Mouse (Mus musculus): ENCODE measurements at regions not wholly inside any gene's neighbourhood (a gene's known extent, or its start where the extent isn't known, plus 50 kb on each side); places are given as distances from the start of the nearest gene placed in this dataset.

DNA sequence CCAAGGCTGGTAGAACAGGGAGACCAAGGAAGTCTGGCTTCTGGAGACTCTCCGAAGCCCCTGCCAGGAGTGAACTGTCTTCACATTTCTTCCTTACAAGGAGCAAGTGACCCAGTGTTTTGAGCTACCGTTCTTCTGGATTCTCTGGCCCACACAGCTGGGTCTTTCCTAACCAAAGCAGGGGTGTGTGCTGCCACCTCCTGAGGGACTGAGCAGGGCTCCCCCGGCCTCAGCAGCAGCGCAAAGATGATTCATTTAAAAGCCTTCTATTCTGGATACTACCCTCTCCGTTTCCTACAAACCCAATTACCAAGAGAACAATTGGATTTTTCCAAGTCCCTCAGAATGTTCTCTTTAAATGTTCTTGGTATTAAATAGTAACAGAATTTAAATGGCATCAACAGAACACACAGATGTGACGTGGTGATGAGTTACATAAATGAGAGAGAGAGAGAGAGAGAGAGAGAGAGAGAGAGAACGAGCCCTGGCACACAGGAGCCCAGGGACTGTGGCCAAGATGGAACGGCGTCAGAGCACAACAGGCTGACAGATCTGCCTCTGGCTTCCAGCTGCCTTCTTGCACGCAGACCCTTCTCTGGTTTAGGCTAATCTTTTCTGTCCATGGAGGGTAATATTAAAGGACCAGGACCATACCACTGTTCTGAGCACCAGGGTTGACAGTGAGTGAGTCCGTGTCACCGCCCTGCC lies 191.6 kb downstream of the Agtpbp1 start:
- intact Hi-C loops (cut with DNase I), result no loop called here
- peak; percentile 39 for DNase-seq

DNA sequence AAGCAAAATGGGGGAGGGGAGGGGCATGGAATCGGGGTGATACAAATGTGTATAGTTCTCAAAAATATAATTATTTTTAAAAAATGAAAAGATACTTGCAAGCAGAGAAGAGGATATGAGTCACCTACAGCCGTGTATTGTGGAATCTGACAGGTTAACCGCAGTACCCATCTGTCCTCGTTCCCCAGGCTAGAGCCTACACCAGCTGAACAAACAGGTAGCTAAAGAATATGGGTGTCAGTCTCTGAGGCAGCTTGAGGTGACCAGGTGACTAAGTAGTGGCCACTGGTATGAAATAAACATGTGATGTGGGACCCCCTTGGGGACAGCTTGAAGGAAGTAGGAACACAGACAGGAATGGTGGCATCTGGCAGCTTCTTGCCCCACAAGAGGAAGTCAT lies 192.2 kb downstream of the Agtpbp1 start:
- intact Hi-C loops (cut with DNase I), result no loop called here
- DNase-seq, result no peak

DNA sequence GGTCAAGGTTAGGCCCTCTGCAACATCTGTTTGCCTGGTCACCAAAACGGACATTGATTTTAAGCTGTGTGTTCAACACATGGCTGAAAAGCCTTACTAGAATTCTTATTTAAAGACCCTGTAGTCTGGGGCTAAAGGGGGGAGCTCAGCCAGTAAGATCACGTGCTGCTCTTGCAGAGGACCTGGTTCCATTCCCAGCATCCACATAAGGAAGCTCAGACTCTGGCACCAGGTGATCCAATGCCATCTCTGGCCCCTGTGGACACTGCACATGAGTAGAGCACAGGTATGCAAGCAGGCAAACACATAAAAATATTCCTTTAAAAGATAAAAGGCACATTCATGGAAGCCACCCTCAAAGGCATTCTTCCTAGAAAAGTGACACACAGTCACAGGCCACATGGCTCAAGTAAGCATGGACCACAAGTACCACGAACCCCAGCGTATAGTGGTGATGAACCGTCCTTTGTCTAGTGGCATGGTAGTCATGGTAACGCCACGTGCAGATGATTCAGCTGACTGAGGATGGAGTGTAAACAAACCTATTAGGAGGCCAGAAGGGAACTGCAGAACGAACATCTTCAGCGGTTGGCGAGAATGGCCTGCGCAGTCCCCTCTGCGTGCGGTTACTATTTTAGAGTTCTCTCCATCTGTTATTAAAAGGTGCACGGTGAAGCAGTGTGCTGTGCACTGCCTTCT lies 197.3 kb downstream of the Agtpbp1 start:
- DNase-seq, result no peak

DNA sequence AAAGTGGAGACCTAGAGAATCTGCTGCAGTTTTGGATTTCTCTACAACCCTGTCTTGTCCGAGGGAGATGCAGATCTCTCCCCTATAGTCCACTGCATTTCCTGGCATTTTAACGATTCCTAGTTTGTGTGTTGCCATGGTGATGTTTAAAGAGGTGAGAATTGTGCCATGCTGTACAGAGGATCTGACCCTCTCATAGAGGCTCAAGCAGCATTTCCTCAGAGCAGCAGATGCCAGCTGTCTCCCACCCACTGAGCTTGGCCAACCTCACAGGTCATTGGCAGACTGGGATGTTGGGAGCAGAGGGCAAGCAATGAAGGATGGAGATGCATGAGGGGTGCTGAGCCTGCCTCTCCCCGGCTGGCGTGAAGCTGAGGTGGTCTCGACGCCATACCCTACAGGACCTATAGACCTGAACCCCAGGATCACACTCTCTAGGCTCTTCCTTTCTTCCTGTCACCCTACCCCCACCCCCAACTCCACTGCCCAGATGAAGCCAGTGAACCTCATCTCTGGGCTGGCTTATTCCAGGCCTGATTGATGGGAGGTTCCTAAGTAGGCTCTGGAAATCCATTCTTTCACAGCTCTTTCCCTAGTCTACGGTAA lies 198.0 kb downstream of the Agtpbp1 start:
- intact Hi-C loops (cut with DNase I), result no loop called here
- peak; percentile 53 for DNase-seq

More for the DNA sequence above, 197.3 kb downstream of the Agtpbp1 start:
- intact Hi-C loops (cut with DNase I), result no loop called here

DNA sequence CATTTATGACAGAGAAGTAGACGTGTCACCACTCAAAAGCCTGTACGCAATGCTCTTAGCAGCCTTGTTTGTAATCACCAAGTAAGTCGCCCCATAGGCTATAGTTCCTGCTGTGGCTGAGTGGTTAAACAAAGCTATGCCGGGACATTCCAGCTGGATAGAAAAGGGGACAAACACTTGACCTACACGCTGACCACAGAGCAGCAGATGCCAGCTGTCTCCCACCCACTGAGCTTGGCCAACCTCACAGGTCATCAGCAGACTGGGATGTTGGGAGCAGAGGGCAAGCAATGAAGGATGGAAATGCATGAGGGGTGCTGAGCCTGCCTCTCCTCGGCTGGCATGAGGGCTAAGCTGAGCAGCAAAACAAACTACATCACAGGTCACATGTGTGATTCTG lies 199.2 kb downstream of the Agtpbp1 start:
- no peak for DNase-seq
- intact Hi-C loops (cut with DNase I), result no loop called here

DNA sequence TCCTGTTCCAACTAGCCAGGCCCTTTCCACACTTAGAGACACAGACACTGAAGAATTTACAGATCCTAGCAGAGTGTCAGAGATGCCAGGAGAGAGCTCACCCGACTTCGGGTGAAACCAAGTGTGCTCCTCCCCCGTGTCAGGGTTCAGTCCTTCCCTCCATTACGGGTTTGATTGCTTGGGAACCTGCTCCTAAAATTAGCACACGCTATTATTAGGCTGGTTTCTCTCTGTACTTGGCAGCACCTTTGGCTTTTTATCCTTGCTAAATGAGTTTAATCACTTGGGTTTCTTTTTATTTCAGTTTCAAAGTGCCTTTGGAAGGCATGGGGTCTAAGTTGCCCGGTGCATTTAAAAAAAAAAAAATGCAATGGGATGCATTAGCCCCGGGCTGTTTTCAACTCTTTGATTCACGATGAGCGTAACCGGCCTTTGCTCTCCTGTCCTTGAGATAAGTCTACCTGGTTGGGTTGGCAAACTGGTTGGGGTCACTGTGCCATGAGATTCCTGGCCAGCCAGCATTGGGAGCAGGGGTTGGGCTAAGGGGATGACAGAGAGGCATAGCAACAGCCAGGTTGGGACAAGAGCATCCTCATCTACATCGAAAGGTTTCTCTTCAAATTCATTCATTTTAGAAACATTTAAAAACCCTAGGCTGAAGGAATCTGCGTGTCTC lies 214.7 kb downstream of the Agtpbp1 start:
- intact Hi-C loops (cut with DNase I), result no loop called here
- DNase-seq, result no peak

DNA sequence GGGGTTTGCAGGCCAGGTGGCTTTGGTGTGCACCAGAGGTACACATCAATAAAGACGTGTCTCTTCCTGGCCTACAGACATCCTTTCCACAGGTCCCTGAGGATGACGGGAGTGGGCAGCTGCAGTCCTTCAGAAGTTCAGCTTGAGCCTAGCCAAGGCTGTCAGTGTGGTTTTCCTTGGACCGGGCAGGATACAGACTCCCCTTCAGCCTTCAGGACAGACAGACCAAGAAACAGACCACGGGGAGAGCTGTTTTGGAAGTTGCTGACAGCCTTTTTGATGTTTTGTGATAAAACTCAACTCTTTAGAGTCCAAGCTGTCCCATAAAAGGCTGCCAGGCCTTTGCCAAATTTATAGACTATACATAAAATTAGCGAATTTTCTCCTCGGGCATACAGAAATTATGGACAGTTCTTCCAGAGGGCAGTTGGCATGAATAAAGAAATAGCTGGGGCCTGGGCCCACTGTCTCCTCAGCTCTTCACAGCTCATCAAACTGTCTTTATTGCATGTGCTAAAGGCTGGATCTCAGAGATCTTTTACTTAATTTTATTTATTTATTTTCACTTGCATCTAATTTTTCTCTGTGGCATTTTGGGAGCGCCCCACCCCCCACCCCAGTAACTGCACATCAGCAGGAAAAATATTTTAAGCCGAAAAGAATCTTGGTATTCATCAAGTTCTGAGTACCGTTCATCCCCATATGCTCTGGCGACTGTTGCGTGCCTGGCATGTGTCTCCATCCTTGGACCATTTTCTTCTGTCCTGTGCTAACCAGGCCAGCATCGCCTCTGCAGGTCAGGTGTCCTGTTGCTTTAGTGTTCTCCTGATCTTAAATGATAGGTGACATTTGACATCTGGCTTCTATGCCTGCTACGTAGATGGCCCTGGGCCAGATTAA lies 216.2 kb downstream of the Agtpbp1 start:
- intact Hi-C loops (cut with DNase I), result loop anchor here (5.0 kb wide), 1 partner anchor 731 kb away; no protein-coding TSS in a partner anchor
- no peak for DNase-seq

DNA sequence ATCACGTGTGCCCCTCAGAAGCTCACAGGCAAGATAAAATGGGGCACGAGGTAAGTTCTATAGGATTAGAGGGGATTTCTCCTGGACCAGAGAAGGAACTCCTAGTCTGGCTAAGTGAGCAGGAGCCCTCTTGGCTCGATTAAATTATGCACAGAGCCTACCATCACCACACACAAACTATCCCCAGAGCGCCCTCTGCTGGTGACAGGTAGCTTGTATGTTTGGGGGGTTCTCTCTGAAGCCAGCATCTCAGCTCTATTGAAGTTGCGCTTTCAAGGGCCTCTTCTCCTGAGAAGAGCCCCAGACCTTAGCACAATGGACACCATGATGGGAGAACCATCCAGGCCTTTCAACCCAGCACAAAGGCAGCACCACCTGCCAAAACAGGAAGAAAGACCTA lies 219.6 kb downstream of the Agtpbp1 start:
- DNase-seq, result peak; percentile 90
- intact Hi-C loops (cut with DNase I), result loop anchor here (5.0 kb wide), 1 partner anchor 728 kb away; no protein-coding TSS in a partner anchor

DNA sequence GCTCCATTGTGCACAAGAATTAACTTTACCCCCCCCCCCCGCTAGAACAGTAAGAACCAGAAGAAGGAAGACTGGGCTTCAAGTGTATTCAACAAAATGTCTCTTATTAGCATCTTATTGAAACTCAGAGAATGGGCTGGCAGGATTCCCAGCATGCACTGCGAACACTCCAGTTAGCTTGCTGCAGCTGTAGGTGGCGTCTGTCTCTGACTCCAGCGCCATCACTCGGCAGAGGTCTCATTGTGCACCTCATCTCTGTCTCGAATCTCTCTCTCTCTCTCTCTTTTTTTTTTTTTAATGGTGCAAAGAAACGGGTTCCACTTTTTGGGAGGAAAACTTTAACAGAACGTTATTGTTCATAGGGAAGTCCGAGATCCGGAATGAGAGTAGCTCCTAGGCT lies 221.6 kb downstream of the Agtpbp1 start:
- peak; percentile 25 for DNase-seq
- intact Hi-C loops (cut with DNase I), result no loop called here

DNA sequence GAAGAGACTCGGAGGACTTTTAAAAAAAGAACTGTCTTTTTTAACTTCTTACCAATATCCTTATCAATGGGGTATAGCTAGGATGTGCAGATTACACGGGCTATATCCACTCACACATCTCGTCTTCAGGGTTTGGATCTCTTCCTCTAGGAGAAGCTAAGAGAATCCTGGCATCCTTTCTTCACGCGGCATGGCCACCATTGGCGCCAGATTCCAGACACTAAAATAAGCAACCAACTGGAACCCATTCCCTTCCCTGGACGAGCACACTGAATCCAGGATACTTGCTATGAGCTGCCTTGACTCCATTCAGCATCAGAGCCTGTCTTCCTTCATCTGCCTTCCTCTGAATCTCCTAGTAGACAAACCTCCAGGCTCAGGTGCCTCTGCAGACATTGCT lies 223.7 kb downstream of the Agtpbp1 start:
- no peak for DNase-seq
- intact Hi-C loops (cut with DNase I), result no loop called here

DNA sequence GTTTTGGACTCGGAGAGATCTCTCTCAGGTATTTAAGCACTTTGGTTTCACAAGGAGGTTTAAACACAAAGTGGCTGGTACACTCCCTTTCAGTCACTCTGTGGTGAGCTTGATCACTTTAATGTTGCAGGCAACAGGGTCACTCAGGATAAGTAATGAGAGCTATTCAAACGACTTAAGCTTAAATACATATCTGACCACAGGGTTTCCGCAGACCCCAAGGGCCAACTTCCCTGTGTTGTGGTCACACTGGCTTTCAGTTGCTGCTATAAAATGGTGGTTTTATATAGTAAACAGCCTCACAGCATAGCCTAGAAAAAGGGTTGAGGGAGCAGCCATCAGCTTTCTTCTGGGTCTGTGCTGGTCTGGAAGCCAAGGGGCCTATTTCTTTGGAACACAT lies 225.0 kb downstream of the Agtpbp1 start:
- intact Hi-C loops (cut with DNase I), result no loop called here
- no peak for DNase-seq

DNA sequence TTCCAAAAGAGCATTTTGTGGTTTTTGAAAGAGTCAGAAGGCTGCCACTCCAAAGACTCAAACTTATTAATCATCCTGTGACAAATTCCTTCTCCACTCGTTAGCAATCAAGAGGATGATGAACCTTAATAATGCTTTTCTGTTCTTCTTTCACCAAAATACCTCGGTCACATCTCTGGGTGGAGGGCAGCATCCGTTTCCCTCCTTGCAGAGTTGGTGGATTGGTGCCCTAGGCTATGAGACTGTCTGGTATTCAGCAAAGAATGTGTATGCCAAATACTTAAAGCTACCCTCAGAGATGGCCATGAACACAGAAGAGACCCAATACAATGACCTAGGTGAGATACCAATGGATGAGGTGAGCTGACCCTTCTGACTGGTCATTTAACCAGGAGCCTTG lies 226.6 kb downstream of the Agtpbp1 start:
- DNase-seq, result no peak
- intact Hi-C loops (cut with DNase I), result no loop called here

DNA sequence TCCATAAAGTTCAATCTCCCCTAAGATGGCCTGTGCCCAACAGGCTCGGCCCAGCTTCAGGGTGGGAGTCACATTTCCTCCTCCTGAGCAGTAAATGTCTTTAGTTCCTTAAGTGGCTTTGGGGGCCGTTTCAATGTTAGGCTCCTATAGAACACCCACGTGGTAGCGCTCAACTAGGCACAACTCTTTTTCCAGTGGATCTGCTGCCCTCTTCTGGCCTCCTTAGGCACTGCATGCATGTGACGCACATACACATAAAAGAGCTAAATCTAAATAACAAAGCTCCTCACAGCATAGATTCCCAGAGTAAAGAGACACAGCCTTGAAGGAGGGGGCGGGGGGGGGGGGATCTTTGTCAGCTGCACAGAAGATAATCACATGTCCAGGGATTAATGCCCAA lies 233.6 kb downstream of the Agtpbp1 start:
- DNase-seq, result peak; percentile 44
- intact Hi-C loops (cut with DNase I), result no loop called here

DNA sequence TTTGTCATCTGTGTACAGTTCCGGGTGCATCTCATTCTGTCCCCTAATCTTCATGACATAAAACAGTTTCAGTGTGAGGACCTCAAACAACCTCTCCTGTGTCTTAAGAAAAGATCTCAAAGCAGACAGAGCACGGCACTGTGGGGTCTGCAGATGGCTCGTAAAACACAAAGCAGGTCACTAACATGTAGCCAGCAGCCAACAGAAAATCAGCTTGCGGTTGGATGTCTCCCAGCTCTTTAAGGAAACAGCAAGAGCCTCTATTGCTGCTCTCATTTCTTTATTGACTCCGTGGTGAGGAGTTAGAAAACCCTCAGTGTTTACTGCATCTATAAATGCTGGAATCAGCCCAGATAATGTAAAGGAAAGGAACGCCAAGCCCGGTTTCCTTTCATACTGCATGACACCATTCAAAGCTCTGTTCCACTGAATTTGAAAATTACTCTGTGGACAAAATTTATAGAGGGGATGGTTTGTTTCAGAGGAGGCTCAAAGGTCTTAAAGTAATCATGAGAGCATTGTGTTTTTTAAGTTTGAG lies 234.3 kb downstream of the Agtpbp1 start:
- peak; percentile 17 for DNase-seq
- intact Hi-C loops (cut with DNase I), result no loop called here

DNA sequence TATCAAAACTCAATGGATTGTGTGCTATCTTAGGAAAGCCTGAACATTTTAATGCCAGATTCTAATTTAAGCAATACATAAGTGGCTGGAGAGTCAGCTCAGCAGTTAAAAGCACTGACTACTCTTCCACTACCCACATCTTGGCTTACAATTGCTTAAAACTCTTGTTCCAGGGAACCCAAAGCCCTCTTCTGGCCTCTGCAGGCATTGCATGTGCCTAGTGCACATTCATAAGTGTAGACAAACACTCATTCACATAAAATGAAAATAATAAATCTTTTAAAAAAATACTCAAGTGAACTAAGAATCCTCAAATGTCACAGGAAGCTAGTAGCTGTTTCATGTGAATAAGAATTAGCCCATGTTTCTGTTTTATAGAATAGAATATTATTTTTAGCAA lies 236.5 kb downstream of the Agtpbp1 start:
- intact Hi-C loops (cut with DNase I), result no loop called here
- no peak for DNase-seq

DNA sequence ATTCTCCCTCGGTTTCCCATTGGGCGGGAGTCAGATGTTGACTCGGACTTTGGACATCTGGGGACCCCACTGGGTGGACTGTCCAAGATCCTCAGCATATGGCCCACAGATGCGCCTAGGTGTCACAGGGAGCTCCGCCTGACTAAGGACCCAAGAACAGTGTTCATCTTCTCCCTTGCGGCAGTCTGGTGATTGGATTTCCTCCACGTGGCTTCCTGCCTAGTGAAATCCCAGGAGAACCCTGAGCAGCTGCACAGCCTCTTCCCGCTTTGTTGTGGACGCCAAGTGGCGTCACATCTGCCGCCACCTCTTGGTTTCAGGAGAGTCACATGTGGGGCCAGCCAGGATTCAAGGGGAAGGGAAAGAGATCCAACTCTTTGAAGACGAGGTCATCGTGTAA lies 243.2 kb downstream of the Agtpbp1 start:
- intact Hi-C loops (cut with DNase I), result no loop called here
- DNase-seq, result peak; percentile 72

DNA sequence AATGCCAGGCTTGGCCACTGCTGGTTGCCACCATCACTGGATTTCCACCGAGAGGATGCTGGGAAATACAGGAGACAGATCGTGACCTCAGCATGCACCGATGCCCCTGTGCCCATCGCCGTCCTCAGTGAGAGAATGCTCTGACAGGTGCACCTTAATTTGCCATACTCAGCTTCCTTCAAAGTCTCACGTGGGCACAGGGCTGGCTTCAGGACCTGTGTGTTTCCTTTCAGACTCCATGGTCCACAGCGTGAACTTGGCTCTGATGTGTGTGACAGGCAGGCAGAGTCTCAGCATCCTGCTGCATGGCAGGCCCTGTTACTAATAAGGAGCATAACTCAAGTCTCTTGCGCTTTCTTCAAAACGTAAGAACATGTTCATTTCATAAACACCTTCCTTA lies 246.6 kb downstream of the Agtpbp1 start:
- intact Hi-C loops (cut with DNase I), result no loop called here
- no peak for DNase-seq

DNA sequence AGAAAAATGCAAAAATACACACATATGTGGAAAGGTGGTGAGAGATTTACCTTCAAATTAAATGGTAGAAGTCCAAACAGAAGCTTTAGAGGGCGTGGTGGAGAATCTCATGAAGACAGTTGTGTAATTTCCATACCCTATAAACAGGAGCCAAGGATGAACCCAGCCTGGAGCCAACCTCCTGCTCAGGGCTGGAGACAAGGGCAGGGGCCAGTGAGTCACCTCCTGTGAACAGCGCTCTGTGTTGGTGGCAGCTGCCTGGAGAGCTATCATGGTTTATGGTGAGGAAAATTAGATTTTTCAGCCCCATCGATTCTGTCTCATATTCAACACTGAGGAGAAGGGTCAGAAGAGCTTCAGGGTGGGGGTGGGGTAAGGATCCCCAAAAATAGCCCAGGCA lies 261.1 kb downstream of the Agtpbp1 start:
- intact Hi-C loops (cut with DNase I), result no loop called here
- peak; percentile 23 for DNase-seq

DNA sequence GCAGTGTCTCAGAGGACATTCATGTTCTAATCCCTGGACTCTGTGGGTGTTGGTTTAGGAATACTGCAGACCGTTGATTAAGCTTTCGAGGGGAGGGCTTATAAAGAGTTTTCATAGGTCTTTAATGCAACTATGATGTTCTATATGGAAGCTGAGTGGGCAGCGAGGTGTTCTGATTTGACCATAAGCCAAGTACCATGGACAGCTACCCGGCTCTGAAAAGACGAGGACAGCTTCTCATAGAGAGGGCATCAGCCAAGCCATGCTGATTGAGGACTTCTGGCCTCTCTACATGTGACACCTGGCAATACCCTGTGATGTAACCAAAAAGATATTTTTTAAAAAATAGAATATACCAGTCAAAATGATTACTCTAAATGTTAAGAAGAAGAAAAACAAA lies 261.6 kb downstream of the Agtpbp1 start:
- no peak for DNase-seq
- intact Hi-C loops (cut with DNase I), result no loop called here

DNA sequence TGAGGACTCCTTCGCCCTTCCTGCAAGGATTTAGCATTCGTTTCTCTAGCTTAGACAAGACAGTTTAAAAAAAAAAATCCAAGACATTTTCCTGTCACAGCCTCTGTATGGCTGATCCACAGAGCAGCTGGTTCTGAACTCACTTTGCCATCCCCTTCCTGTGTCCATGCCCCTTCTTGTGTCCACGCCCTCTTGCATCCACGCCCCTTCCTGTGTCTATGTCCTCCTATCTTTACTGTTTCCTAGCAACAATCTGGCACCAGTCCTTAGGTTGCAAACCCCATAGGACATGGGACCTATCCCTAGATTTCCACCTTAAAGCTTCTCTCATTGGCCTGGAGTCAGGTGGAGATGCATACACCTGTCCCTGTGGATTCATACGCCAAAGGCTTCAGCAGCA lies 264.8 kb downstream of the Agtpbp1 start:
- intact Hi-C loops (cut with DNase I), result no loop called here
- DNase-seq, result no peak

Measured in left cerebral cortex, postnatal 4 days (tissue).